Mouse (Mus musculus): Measurements from ENCODE around the gene Ranbp10. TPM values are rescaled to one million over a fixed set of nuclear protein-coding genes. Genes with fewer than 3 reads are reported as not detected.

The Ranbp10 gene
- polyA plus RNA-seq, 1 experiment from 2014 or later = 15.1 TPM

DNA sequence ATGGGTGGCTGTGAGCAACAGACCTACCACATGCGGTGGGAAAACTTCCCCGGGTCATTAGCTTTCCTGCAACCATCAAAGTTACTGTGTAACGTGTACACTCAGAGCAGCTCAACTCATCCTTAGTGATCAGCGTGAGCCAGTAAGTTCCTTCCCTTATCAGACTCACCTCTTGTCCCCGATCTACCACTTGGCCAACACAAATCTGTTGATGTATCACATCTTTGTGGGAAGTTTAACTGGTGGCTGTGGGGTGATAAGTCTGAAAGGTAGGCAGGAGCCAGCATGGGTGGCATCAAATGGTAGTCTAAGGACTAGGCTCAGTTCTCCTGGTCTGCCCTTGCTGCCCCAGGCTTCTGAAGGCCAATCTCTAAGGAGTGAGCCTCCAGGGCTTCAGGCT is 95.0 kb downstream of the Ranbp10 start:
- H3K4me2 ChIP-seq (replicated peaks) = no peak overlapping the region
- no peaks in the 10 kb centered on the region for H3K4me1 ChIP-seq
- H3K27me3 ChIP-seq = no peaks in the 10 kb centered on the region
- no peak overlapping the region for H3K27ac ChIP-seq (replicated peaks)
- H3K4me3 ChIP-seq = no peak overlapping the region
- ATAC-seq (ENCODE audit: low FRiP score, low read depth) = no peak
- peaks cover 15% of the 10 kb centered on the region for H3K36me3 ChIP-seq
- H3K9ac ChIP-seq (replicated peaks) = no peak overlapping the region
- WGBS = 96% methylated on average over 5 of the region's 5 CpGs
- H3K9me3 ChIP-seq = no peaks in the 10 kb centered on the region

GRCm38 (mm10) chr8:105727397-105728124 is 99.6 kb downstream of the Ranbp10 start:
- Histone ChIP-seq H3K27me3 (no peaks in the 10 kb centered on the region), H3K9ac (replicated peaks) (0 out of 2 replicates have a peak overlapping the region, but pooled peaks have one; percentile 24), H3K4me3 (no peak overlapping the region), H3K27ac (replicated peaks) (no peak overlapping the region), H3K4me2 (replicated peaks) (no peak overlapping the region), H3K9me3 (no peaks in the 10 kb centered on the region), H3K4me1 (no peaks in the 10 kb centered on the region), H3K36me3 (peaks cover 42% of the 10 kb centered on the region)
- no peak for ATAC-seq (ENCODE audit: low FRiP score, low read depth)
- WGBS = 90% methylated on average over 18 of the region's 18 CpGs

GRCm38 (mm10) chr8:105725726-105726125 is 101.4 kb downstream of the Ranbp10 start:
- Histone ChIP-seq H3K4me1 (no peaks in the 10 kb centered on the region), H3K27me3 (no peaks in the 10 kb centered on the region), H3K27ac (replicated peaks) (no peak overlapping the region), H3K36me3 (peaks cover 45% of the 10 kb centered on the region), H3K4me3 (no peak overlapping the region), H3K4me2 (replicated peaks) (no peak overlapping the region), H3K9me3 (no peaks in the 10 kb centered on the region), H3K9ac (replicated peaks) (no peak overlapping the region)
- 86% methylated on average over 5 of the region's 5 CpGs for WGBS
- no peak for ATAC-seq (ENCODE audit: low FRiP score, low read depth)

DNA sequence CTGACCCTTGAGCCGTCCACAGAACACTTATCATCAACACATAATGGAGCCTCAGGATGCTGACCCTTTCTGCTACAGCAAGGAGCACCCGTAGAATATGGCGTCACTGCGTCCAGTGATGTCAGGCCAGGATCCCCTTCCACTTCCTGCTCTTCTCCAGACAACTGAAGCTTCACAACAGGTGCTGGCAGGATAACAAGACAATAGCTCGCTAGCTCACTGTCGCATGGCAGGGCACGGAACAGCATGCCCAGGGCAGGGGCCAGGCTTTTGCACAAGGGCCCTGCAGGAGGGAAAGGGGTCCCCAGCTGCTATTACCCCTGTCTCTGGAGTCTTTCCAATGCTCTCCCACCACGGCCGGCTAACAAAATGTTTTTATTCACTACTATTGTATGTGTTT is 104.3 kb downstream of the Ranbp10 start:
- peaks cover 42% of the 10 kb centered on the region for H3K36me3 ChIP-seq
- no peak for ATAC-seq (ENCODE audit: low FRiP score, low read depth)
- 97% methylated on average over 9 of the region's 9 CpGs for WGBS

DNA sequence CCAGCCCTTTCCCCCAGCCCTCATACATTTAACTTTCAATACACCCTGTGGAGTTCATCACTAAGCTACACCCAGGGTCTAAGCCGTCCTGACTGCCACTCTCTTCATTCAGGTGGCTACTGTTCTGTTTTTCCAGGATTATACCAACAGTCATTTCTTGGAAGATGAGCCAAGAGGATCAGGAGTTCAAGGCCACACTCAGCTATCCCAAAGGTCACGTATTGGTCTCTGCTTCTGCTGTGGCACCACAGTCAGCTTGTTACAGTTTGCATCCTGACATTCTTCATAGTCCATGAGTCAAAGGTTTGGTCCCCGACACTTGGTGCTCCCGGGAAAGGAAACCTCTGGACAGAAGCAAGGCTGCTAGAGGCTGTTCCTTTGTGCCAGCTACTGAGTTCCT is 107.5 kb downstream of the Ranbp10 start:
- Histone ChIP-seq H3K27me3 (no peaks in the 10 kb centered on the region), H3K4me2 (replicated peaks) (no peak overlapping the region), H3K9ac (replicated peaks) (no peak overlapping the region), H3K27ac (replicated peaks) (no peak overlapping the region), H3K36me3 (peaks cover 37% of the 10 kb centered on the region), H3K4me1 (no peaks in the 10 kb centered on the region), H3K9me3 (no peaks in the 10 kb centered on the region), H3K4me3 (no peak overlapping the region)
- WGBS = 86% methylated on average over 4 of the region's 4 CpGs
- no peak for ATAC-seq (ENCODE audit: low FRiP score, low read depth)

More for the DNA sequence above, 104.3 kb downstream of the Ranbp10 start:
- Histone ChIP-seq H3K4me1 (no peaks in the 10 kb centered on the region), H3K4me2 (replicated peaks) (no peak overlapping the region), H3K4me3 (no peak overlapping the region), H3K27me3 (no peaks in the 10 kb centered on the region), H3K9me3 (no peaks in the 10 kb centered on the region), H3K9ac (replicated peaks) (no peak overlapping the region), H3K27ac (replicated peaks) (no peak overlapping the region)

Other genes with a start within 250 kb of the Ranbp10 start
- 19.5 and 21.7 TPM in 2 replicates for gene Ripor1, start 222.1 kb downstream of the Ranbp10 start, polyA plus RNA-seq (2016; fragmentation: Nextera tagmentation; extraction: Ambion mirVana)
- 157 TPM in 2 replicates for gene Ctcf, start 190.8 kb downstream of the Ranbp10 start, polyA plus RNA-seq (2016; fragmentation: Nextera tagmentation; extraction: Ambion mirVana)
- 1.3 TPM in 1 of 2 replicates, not detected in the other for gene Agrp, start 190.0 kb downstream of the Ranbp10 start, polyA plus RNA-seq (2016; fragmentation: Nextera tagmentation; extraction: Ambion mirVana)
- gene Carmil2, start 141.1 kb downstream of the Ranbp10 start, polyA plus RNA-seq (2016; fragmentation: Nextera tagmentation; extraction: Ambion mirVana) = 8.7 and 9.0 TPM in 2 replicates
- 82.8 and 89.5 TPM in 2 replicates for gene Acd, start 126.2 kb downstream of the Ranbp10 start, polyA plus RNA-seq (2016; fragmentation: Nextera tagmentation; extraction: Ambion mirVana)
- 31.7 and 32.7 TPM in 2 replicates for gene Pard6a, start 126.2 kb downstream of the Ranbp10 start, polyA plus RNA-seq (2016; fragmentation: Nextera tagmentation; extraction: Ambion mirVana)
- 0.27 TPM in 1 of 2 replicates, not detected in the other for gene 4933405L10Rik, start 119.7 kb downstream of the Ranbp10 start, polyA plus RNA-seq (2016; fragmentation: Nextera tagmentation; extraction: Ambion mirVana)
- 28.6 and 32.6 TPM in 2 replicates for gene Enkd1, start 119.1 kb downstream of the Ranbp10 start, polyA plus RNA-seq (2016; fragmentation: Nextera tagmentation; extraction: Ambion mirVana)
- 52.9 and 58.8 TPM in 2 replicates for gene Gfod2, start 68.7 kb downstream of the Ranbp10 start, polyA plus RNA-seq (2016; fragmentation: Nextera tagmentation; extraction: Ambion mirVana)
- gene Tsnaxip1, start 381 bp upstream of the Ranbp10 start, polyA plus RNA-seq (2016; fragmentation: Nextera tagmentation; extraction: Ambion mirVana) = 0.22 and 0.63 TPM in 2 replicates
- gene Cenpt, start 25.9 kb upstream of the Ranbp10 start, polyA plus RNA-seq (2016; fragmentation: Nextera tagmentation; extraction: Ambion mirVana) = 66.3 and 67.0 TPM in 2 replicates
- 76.7 and 78.6 TPM in 2 replicates for gene Thap11, start 27.8 kb upstream of the Ranbp10 start, polyA plus RNA-seq (2016; fragmentation: Nextera tagmentation; extraction: Ambion mirVana)
- 280 and 286 TPM in 2 replicates for gene Nutf2, start 33.2 kb upstream of the Ranbp10 start, polyA plus RNA-seq (2016; fragmentation: Nextera tagmentation; extraction: Ambion mirVana)
- gene Edc4, start 53.5 kb upstream of the Ranbp10 start, polyA plus RNA-seq (2016; fragmentation: Nextera tagmentation; extraction: Ambion mirVana) = 73.3 and 75.9 TPM in 2 replicates
- gene Nrn1l, start 66.2 kb upstream of the Ranbp10 start, polyA plus RNA-seq (2016; fragmentation: Nextera tagmentation; extraction: Ambion mirVana) = 0.43 and 0.82 TPM in 2 replicates
- 23.0 and 23.2 TPM in 2 replicates for gene Pskh1, start 73.1 kb upstream of the Ranbp10 start, polyA plus RNA-seq (2016; fragmentation: Nextera tagmentation; extraction: Ambion mirVana)
- gene Ctrl, start 106.5 kb upstream of the Ranbp10 start, polyA plus RNA-seq (2016; fragmentation: Nextera tagmentation; extraction: Ambion mirVana) = 2.3 and 3.4 TPM in 2 replicates
- gene Psmb10, start 111.1 kb upstream of the Ranbp10 start, polyA plus RNA-seq (2016; fragmentation: Nextera tagmentation; extraction: Ambion mirVana) = 21.4 and 25.8 TPM in 2 replicates
- 0.45 and 0.99 TPM in 2 replicates for gene Lcat, start 116.0 kb upstream of the Ranbp10 start, polyA plus RNA-seq (2016; fragmentation: Nextera tagmentation; extraction: Ambion mirVana)
- gene Slc12a4, start 138.7 kb upstream of the Ranbp10 start, polyA plus RNA-seq (2016; fragmentation: Nextera tagmentation; extraction: Ambion mirVana) = 11.4 and 12.7 TPM in 2 replicates
- gene Dpep3, start 152.1 kb upstream of the Ranbp10 start, polyA plus RNA-seq (2016; fragmentation: Nextera tagmentation; extraction: Ambion mirVana) = not detected in 2 replicates
- 15.9 and 17.8 TPM in 2 replicates for gene Dus2, start 164.0 kb upstream of the Ranbp10 start, polyA plus RNA-seq (2016; fragmentation: Nextera tagmentation; extraction: Ambion mirVana)
- 0.22 TPM in 1 of 2 replicates, not detected in the other for gene Dpep2nb, start 178.6 kb upstream of the Ranbp10 start, polyA plus RNA-seq (2016; fragmentation: Nextera tagmentation; extraction: Ambion mirVana)
- gene Ddx28, start 184.5 kb upstream of the Ranbp10 start, polyA plus RNA-seq (2016; fragmentation: Nextera tagmentation; extraction: Ambion mirVana) = 19.7 and 19.8 TPM in 2 replicates
- gene Nfatc3, start 231.5 kb upstream of the Ranbp10 start, polyA plus RNA-seq (2016; fragmentation: Nextera tagmentation; extraction: Ambion mirVana) = 5.3 and 6.0 TPM in 2 replicates

Measured in midbrain, embryonic 12.5 days (tissue).